Mouse (Mus musculus): Measurements from ENCODE around the gene Scnn1a. TPM values are rescaled to one million over a fixed set of nuclear protein-coding genes. Genes with fewer than 3 reads are reported as not detected.

Gene Scnn1a
- total and polyA plus RNA-seq, 2 experiments from 2014 or later, result 1.2 to 1.7 TPM

DNA sequence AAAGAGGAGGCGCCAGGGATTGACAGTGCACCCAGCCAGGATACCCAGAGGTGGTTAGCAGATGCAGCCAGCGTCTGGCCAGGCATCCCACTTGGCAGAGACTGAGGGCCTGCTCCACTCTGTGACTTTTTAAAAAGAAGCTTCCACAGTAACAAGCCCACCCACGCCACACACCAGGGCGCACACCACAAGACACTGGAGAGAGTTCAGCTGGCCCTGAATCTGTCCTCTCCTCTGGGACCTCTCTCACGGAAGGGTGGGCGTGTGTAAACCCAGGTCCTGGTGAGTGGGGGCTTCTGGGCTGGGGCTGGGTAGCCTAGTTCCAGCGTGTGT is 6.3 kb upstream of the Scnn1a start:
- no peaks in the 10 kb centered on the region for H3K36me3 ChIP-seq (ENCODE audit: insufficient read depth, low read length)
- peak overlapping the region; percentile 59 for H3K9ac ChIP-seq (replicated peaks; ENCODE audit: low read length)
- peak; percentile 43 for ATAC-seq
- H3K27ac ChIP-seq, result no peak overlapping the region
- H3K4me1 ChIP-seq (ENCODE audit: insufficient read depth, low read length), result peaks cover 18% of the 10 kb centered on the region
- WGBS, result 39% methylated on average over 7 of the region's 7 CpGs
- H3K4me3 ChIP-seq (ENCODE audit: low read length), result peak overlapping the region; percentile 34
- H3K4me2 ChIP-seq (ENCODE audit: low read depth, low read length), result peak overlapping the region; percentile 56
- no peak for TF ChIP-seq CTCF (IDR thresholded peaks at IDR 0.05; ENCODE audit: low read depth)
- H3K9me3 ChIP-seq (ENCODE audit: low read length), result no peaks in the 10 kb centered on the region
- no peaks in the 10 kb centered on the region for H3K27me3 ChIP-seq (ENCODE audit: insufficient read depth, low read length)
- no peak for DNase-seq (ENCODE audit: low spot score)

DNA sequence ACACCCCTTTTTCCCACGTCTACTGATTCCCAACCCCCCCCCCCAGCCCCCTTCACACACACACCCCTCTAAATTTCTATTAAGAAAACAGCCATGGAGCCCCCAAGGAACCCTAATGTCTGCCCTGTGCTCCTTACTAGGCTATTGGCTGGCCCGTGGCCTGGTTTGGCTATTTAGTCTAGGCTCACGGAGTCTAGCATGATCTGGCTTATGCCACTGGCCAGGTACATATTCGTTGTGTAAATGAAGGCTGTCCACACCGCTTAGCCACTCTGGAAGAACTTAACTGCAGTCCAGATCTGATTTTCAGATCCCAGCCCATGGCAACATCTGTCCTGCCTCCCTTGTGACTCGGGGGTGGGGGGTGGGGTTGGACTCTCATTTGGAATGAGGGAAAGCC is 5.7 kb upstream of the Scnn1a start:
- Histone ChIP-seq H3K36me3 (ENCODE audit: insufficient read depth, low read length) (no peaks in the 10 kb centered on the region), H3K27me3 (ENCODE audit: insufficient read depth, low read length) (peaks cover 3% of the 10 kb centered on the region; the same call in 1 of the 2 replicates), H3K4me3 (ENCODE audit: low read length) (no peak overlapping the region), H3K9ac (replicated peaks; ENCODE audit: low read length) (no peak overlapping the region), H3K4me2 (ENCODE audit: low read depth, low read length) (no peak overlapping the region), H3K27ac (no peak overlapping the region), H3K4me1 (ENCODE audit: insufficient read depth, low read length) (peaks cover 18% of the 10 kb centered on the region), H3K9me3 (ENCODE audit: low read length) (no peaks in the 10 kb centered on the region)
- WGBS, result 77% methylated on average over 6 of the region's 6 CpGs
- DNase-seq (ENCODE audit: low spot score) (no peak), ATAC-seq (no peak)
- TF ChIP-seq CTCF (IDR thresholded peaks at IDR 0.05; ENCODE audit: low read depth), result no peak

DNA sequence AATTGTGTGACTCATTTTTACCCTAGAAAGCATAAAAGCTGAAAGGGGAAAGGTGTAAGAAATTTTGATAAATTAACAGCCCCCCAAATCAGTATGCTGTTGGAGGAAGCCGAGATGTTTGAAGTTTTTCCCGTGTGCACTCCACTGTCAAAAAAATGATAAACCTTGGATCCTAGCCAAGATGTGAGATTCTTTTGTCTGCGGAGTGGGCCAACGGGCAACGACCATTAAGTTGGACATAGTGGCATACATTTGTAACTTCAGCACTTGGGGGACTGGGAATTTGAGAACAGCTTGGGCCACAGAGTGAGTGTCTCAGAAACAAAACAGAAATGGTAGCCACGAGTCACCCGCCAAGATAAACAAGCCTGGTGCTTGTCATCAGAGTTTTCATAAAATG is 3.4 kb upstream of the Scnn1a start:
- 53% methylated on average over 7 of the region's 7 CpGs for WGBS
- no peak for TF ChIP-seq CTCF (IDR thresholded peaks at IDR 0.05; ENCODE audit: low read depth)
- Histone ChIP-seq H3K9me3 (ENCODE audit: low read length) (no peaks in the 10 kb centered on the region), H3K4me2 (ENCODE audit: low read depth, low read length) (no peak overlapping the region), H3K27me3 (ENCODE audit: insufficient read depth, low read length) (peaks cover 21% of the 10 kb centered on the region; the same call in 1 of the 2 replicates), H3K36me3 (ENCODE audit: insufficient read depth, low read length) (no peaks in the 10 kb centered on the region), H3K27ac (no peak overlapping the region), H3K9ac (replicated peaks; ENCODE audit: low read length) (no peak overlapping the region), H3K4me1 (ENCODE audit: insufficient read depth, low read length) (peaks cover 21% of the 10 kb centered on the region), H3K4me3 (ENCODE audit: low read length) (no peak overlapping the region)
- DNase-seq (ENCODE audit: low spot score) (no peak), ATAC-seq (no peak)

DNA sequence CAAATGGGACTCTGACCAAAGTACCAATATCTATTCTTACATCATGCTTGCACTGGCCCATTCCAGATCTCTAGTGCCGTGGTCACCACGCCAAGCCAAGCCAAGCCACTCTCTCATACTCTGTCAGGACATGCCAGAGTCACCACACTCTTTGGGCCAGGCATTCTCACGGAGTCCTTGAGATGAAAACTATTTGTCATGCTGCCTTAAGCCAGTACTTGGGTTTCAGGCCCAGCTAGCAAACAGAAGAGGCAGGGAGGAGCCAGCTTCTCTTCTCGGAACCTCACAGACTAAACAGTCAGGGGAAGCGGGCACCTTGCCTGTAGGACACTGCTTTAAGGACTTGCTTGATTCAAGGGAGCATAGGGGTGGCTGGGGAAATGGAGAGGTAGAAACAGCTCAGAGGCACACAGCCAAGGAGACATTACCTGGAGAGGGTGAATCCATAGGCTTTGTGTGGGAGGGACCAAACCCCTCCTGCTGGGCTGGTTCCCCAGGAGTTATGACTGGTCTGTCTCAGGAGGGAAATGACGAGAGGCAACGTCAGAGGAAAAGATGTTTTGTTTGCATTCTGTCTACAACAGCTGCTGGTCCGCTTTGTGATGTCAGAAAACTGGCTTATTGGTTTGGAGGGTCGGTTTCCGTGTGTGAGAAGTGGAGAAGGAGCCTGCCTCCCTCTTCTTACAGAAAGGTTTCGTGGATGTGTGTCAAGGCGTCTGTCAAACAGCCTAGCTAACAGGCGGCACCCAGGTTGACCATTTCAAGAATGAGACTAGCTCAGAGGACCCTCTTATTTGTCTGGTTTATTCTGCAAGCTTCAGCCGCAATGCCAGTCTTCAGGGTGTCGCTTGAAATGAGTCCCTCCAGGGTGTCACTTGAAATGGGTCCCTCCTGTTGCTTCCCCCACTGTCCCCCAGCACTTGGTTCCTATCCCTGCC is 1.2 kb upstream of the Scnn1a start:
- Histone ChIP-seq H3K36me3 (ENCODE audit: insufficient read depth, low read length) (no peaks in the 10 kb centered on the region), H3K27ac (no peak overlapping the region), H3K4me1 (ENCODE audit: insufficient read depth, low read length) (peaks cover 6% of the 10 kb centered on the region; the same call in 1 of the 2 replicates), H3K4me2 (ENCODE audit: low read depth, low read length) (no peak overlapping the region), H3K9me3 (ENCODE audit: low read length) (no peaks in the 10 kb centered on the region), H3K9ac (replicated peaks; ENCODE audit: low read length) (no peak overlapping the region), H3K27me3 (ENCODE audit: insufficient read depth, low read length) (peaks cover 21% of the 10 kb centered on the region; the same call in 1 of the 2 replicates), H3K4me3 (ENCODE audit: low read length) (no peak overlapping the region)
- WGBS, result 68% methylated on average over 15 of the region's 15 CpGs
- TF ChIP-seq CTCF (IDR thresholded peaks at IDR 0.05; ENCODE audit: low read depth), result no peak
- ATAC-seq (no peak), DNase-seq (ENCODE audit: low spot score) (no peak)

DNA sequence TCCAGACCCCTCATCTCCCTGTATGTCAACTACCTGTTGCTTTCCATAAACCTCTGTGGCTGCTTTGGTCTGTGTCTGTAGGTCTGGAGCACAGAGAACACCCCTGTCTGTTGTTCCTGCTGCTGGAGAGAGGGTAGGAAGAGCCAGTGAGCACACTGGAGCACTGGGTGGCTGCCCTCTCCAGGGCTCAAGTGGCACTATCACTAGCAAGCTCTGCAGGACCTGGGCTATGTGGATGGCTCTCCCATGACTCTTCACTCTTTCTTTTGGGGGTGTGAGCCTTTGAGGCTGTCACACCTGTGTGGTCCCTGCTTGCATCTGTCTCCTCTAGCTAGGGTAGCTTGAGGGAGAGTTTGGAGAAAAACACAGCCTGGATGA is 551 bp upstream of the Scnn1a start:
- Histone ChIP-seq H3K27me3 (ENCODE audit: insufficient read depth, low read length) (peaks cover 21% of the 10 kb centered on the region; the same call in 1 of the 2 replicates), H3K4me3 (ENCODE audit: low read length) (no peak overlapping the region), H3K9me3 (ENCODE audit: low read length) (no peaks in the 10 kb centered on the region), H3K4me2 (ENCODE audit: low read depth, low read length) (no peak overlapping the region), H3K36me3 (ENCODE audit: insufficient read depth, low read length) (no peaks in the 10 kb centered on the region), H3K9ac (replicated peaks; ENCODE audit: low read length) (no peak overlapping the region), H3K4me1 (ENCODE audit: insufficient read depth, low read length) (peaks cover 3% of the 10 kb centered on the region; the same call in 1 of the 2 replicates), H3K27ac (no peak overlapping the region)
- ATAC-seq (no peak), DNase-seq (ENCODE audit: low spot score) (no peak)
- TF ChIP-seq CTCF (IDR thresholded peaks at IDR 0.05; ENCODE audit: low read depth), result no peak

DNA sequence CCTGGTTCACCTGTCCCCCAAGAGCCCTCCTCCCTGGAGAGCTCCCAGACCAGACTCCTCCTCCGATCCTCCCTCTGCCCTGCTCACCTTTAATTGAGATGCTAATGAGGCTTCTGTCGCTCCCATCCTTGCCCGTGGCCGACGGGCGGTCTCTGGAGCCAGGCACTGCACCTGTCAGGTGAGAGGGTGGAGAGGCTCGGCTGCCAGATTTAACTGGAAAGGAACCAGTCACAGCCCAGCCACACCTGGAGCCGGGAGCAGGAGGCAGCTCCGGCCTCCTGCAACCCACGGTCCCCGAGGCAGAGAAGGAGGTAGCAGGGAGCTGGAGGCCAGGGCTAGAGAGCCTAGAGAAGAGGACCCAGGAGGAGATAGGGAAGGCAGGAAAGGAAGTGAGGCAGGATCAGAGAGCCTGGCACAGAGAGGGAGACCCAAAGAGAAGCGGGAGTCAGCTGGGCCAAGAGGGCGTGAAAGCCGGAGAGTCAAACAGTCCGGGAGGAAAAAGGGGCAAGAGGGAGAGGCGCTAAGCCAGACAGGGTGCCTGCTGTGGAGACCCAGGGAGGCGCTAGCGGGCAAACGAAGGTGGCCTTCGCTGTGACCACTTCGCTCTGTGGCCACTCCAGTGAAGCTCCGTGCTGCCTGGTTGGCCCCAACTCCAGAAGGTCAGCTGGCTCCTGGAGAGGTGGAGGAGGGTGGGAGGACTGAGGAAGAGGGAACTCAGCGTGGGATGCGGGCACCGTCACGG is 826 bp downstream of the Scnn1a start:
- ATAC-seq, result no peak
- no peak for DNase-seq (ENCODE audit: low spot score)
- Histone ChIP-seq H3K27me3 (ENCODE audit: insufficient read depth, low read length) (peaks cover 21% of the 10 kb centered on the region; the same call in 1 of the 2 replicates), H3K9me3 (ENCODE audit: low read length) (no peaks in the 10 kb centered on the region), H3K4me1 (ENCODE audit: insufficient read depth, low read length) (peaks cover 3% of the 10 kb centered on the region; the same call in 1 of the 2 replicates), H3K36me3 (ENCODE audit: insufficient read depth, low read length) (no peaks in the 10 kb centered on the region), H3K4me3 (ENCODE audit: low read length) (no peak overlapping the region), H3K27ac (no peak overlapping the region), H3K4me2 (ENCODE audit: low read depth, low read length) (no peak overlapping the region), H3K9ac (replicated peaks; ENCODE audit: low read length) (no peak overlapping the region; the same call in 1 of the 2 replicates)
- no peak for TF ChIP-seq CTCF (IDR thresholded peaks at IDR 0.05; ENCODE audit: low read depth)
- 12% methylated on average over 26 of the region's 26 CpGs for WGBS
